Mouse (Mus musculus) spleen, postnatal 36 days (tissue): ENCODE results near the gene Fbxo22.
A peak's percentile ranks its signal among the peaks of the same experiment; 100 is the strongest.
"Not testable (repeated sequence)": the region's sequence is repeated elsewhere in the genome, so short reads cannot be mapped to it uniquely, and the experiment has no call there.

ENCODE experiments used
- DNase-seq, 2 experiments: peaks; one replicate each; pipeline ENCODE4 v3.0.0; 2022; ENCODE audit warnings: low spot score in 2 of 2, mixed read lengths in 1 of 2

Gene Fbxo22

DNA sequence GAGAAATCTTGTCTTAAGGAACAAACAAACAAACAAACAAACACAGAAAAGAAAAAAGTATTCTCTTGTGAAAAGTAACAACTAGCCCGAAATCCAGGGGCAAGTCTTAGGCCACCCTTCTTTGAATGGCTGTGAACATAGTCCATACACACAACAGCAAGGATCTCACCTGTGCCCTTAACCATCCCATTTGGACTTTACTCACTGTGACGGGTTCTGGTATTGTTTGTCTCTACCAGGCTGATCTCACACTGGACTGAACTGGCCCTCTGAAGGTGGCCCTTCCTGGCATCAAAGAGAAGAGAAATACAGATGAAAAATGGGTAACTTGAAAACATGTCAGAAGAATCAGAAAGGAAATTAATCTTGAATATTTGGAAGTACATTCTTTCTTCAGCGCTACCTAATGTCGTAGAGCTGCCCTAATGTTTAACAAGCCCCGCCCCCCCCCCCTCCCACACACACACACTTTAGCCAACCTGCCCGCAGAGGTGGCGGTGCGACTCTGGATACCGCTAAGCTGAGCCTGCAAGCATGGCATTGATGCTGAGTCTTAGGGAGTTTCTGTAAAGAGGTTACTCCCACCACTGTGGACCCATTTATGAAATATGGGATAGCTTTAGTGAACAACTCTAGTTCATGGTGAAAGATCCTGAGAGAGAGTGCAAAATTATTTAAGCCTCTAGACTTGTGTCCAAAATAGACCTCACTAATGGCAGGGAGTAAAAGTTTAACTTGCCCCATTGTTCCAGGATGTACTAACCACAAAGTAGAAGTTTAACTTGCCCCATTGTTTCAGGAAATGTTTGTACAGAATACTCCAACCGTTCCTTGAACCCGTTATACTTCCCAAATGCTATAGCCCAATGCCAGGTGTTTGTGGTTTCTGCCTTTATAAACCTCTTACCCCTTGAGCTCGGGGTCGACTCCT is 27.8 kb downstream of the Fbxo22 start:
- DNase-seq = no peak

DNA sequence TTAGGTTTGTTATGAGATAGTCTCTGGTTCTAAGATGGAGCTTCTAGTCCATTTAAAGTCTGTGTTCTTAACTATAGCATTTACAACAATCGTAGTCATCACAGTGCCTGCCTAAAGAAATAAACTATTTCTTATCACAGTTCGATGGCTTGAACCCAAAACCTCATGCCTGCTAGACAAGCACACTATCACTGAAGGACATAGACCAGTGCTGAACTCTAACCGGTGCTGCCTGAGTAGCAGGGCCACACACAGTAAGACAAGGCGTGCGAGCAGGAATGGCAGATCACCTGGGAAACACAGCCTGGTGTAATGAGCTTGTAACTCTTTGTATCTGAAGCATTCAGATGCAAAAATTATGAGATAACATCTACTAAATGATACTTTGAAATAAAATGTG is 32.1 kb downstream of the Fbxo22 start:
- DNase-seq = no peak

DNA sequence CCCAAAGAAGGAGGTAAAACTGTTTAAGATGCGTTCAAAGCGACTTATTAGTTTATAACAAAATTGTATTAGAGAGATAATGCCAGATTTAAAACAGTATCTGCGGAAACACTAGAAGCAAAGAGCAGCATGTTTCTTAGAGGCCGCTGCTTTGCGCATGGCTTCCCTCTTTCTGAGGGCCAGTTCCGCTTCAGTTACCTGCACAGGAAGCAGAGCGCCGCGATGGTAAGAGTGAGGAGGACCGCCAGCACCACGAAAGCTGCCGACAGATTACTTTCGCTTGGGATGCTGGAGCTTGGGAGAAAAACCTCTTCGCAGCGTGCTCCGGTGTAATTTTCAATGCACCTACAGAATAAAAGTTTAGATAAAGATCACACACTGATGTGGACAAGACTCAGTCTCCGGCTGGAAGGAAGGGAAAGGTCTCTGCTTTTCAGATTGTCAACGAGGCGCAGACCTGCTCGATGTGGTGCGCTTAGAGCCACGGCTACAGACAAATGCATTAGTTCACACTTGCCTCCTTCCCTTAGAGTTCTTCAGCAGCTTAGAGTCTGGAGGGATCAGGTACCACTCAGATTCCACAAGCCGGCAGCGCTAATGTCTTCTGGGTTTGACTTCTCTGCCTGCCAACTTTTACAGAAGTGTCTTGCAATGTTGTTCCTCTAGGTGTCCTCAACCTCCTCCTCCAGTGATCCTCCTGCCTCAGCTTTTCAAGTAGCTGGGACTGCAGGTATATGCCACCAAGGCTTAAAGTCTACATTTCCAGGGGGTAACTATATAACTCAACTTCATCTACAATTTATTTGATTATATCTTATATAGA is 33.3 kb downstream of the Fbxo22 start:
- DNase-seq = peak; percentile 47 to 50

DNA sequence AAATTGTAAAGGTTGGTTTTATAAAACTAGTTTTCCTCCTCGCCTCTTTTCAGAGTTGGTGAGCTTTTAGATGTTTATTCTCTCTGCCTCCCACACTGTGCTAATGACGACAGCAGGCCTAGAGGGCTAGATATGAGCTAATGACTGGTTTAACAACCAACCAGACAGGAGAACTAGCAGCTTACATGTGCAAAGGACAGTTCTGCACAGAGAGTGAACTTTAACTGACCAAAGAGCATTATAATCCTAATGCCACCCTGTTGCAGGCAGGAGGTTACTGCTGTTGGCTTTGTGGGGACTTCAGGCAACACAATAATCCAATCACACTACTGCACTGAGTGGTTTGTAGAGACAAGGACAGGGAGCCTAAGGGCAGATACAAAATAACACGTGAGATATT is 34.6 kb downstream of the Fbxo22 start:
- DNase-seq = no peak

DNA sequence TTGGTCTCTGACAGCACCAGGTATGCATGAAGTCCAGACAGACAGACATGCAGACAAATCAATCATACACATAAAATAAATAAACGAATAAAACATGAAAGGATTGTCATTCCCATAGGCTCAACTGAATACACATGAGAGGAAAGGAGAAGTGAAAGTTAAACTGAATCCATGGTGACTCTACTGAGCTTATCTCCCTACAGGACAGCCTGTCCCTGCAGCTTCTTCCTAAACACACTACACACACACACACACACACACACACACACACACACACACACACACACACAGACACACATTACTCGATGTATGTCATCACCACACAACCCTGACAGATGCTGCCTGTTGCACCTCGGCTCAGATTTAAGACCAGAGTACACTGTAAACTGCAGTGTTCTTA is 35.4 kb downstream of the Fbxo22 start:
- no peak for DNase-seq

DNA sequence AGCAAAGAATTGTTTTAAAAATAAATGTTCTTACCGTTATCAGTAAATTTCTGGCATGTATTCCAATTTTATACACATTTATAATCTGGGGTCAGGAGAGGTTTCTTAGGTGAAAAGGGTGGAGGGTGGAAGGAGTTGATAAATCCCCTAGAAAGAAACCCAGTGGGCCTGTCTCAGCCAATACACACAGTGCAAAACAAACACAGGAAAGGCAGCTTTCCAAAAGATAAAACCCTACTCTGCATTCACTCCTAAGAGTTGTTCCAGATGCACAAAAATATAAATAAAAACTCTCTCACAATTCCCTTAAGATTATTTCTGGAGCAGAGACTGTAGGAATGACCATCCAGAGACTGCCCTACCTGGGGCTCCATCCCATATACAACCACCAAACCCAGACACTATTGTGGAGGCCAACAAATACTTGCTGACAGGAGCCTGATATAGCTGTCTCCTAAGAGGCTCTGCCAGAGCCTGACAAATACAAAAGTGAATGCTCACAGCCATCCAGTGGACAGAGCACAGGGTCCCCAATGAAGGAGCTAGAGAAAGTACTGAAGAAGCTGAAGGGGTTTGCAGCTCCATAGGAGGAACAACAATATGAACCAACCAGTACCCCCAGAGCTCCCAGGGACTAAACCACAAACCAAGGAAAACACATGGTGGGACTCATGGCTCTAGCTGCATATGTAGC is 36.5 kb downstream of the Fbxo22 start:
- DNase-seq = not testable (repeated sequence)

DNA sequence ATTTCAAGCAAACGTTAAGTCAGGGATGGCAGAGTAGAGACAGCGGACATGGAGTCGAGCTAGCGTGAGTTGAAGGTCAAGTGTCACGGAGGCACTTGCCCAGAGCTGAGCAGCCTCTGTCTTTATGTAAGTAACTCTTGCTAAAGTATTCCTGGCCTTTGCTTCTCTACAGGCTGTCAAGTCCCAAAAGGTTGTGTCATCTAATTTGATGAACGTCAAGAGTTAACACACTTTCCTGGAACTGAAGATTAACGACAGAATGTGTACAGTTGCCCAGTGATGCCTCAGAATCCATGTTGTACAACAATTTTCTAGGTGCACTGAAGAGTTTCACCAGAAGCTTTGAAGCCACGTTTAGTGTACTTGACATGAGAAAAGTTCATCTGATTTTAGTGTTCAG is 37.7 kb downstream of the Fbxo22 start:
- no peak for DNase-seq

DNA sequence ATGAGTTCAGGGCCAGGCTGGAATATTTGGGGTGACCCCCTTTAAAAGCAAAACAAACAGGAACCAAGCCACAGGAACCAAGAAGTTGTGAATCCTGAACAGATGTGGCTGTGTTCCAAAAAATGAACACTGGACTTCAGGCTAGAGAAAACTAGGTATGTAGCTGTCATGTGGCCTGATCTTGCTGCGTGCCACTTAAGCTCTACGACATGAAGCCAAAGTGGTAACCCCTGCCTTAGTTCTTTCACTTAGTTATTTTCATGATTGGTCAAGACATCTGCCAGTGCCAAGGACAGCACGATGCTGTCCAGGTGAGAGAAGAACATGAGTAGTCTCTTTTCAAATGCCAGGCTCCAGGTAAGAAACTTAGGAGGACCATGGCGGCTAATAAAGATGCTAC is 38.2 kb downstream of the Fbxo22 start:
- DNase-seq = no peak

DNA sequence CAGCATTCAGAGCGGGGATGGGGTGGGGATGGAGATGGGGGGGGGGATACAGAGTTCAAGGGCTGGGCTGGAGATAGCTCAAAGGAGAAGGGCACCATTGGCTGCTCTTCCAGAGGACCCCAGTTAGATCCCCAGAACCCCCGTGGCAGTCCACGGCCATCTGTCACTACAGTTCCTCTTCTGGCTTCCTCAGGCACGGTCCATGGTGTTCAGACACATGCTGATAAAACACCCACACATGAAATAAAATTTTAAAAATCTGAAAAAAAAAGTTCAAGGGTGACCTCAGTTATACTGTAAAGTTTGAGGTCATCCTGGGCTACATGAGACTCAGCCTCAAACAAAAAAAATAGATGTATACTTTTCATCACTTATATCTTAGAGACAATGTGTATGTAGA is 39.7 kb downstream of the Fbxo22 start:
- no peak for DNase-seq

DNA sequence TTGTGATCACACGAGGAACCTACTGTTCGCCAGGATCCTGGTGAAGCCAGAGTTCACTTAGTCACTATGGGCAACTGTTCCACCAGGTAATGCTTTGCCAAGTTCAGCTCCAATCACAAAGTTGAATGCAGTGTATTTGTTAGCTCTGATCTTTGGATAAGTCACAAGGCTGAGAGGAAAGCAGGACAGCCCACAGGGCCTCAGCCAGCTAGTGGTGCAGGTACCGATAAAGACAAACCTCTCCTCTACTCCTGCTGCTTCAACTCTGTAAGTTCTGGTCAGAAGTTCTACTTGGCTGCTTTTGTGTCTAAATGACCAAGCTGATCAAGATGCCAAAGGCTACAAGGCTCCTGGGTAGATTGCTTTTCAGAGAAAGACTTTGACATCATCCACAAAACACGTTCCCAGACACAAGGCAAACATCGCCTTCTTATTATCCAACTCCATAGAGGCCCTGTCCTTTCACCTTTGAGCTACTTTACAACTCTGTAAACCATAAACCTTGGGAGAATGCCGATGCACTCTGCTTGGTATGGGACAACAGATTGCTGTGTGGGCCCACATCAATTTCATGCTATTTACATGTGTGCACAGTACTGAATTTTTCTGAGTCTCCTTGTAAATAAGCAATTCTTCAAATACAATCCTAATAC is 42.0 kb downstream of the Fbxo22 start:
- no peak for DNase-seq

DNA sequence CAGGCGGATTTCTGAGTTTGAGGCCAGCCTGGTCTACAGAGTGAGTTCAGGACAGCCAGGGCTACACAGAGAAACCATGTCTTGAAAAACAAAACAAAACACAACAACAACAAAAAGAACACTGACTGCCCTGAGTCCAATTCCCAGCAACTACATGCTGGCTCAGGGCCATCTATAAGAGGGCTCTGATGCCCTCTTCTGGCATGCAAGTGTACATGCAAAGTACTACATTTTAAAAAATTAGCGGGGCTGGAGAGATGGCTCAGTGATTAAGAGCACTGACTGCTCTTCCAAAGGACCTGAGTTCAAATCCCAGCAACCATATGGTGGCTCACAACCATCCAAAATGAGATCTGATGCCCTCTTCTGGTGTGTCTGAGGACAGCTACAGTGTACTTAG is 43.4 kb downstream of the Fbxo22 start:
- not testable (repeated sequence) for DNase-seq

DNA sequence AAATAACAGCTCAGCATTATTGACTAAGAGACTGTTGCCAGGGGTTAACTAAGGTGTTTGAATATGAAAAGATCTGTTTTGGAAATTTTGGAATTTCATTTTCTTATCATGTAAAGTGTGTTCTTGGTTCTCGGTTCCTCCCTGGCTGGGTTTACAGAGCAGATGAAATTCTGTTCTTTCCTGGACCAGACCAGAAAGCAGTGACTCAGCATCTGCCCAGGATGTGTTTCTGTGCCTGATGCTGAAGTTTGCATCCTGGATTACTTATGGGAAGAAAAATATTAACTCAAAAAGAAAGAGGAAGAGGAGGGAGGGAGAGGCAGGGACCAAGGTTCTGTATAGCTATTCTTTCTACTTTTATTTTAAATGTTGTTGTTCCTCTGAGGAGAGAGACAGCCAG is 45.1 kb downstream of the Fbxo22 start:
- DNase-seq = no peak

DNA sequence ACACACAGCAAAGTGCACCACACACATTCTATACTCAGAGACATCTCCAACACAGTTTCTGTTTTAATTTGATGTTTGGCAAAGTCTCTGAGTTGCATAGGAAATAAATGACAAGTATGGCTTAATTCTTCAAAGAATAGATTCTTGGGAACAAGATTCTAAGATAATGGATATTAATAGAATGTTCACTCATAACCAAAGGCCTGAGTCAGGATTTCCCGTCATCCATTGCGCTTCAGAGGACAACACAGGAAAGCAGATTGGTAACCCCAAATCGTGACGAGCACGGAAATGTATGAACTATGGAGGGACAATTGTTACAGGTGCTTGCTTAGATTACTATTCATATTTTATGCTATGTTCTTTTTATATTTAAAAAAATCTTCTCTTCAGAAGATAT is 46.3 kb downstream of the Fbxo22 start:
- no peak for DNase-seq

DNA sequence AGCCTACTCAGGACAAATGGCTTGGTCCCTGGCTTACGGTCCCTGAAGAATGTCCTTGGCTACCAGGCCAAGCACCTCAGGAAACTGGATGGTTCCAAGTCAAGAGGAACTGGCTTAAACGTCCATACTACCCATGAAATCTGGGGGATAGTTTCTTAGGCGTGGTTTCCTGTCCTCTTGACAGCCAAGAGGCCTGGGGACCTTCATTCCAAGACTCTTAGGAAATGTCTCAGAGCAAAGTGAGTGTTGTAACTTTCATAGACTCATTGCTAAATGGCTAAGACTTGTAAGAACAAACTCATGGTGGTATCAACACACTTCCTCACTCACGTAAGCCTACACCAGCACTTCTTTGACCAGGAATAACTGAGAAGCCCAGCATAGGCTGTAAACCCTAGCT is 46.9 kb downstream of the Fbxo22 start:
- no peak for DNase-seq

DNA sequence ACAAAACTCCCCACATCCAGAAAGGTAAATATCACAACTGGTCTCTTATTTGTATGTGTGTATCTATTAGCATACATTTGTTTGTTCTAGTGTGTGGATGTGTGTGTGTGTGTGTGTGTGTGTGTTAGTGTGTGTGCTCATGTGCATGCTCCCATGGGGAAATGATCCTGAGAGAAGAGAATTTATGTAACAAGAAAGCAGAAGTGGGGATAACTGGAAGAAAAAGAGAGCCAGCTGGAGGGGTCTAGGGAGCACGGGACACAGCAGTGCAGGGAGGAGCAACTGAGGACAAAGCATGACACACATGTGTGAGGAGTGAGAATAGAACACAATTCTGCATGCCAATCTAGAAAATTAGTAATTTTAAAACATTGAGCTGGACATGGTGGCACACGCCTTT is 48.4 kb downstream of the Fbxo22 start:
- no peak for DNase-seq

DNA sequence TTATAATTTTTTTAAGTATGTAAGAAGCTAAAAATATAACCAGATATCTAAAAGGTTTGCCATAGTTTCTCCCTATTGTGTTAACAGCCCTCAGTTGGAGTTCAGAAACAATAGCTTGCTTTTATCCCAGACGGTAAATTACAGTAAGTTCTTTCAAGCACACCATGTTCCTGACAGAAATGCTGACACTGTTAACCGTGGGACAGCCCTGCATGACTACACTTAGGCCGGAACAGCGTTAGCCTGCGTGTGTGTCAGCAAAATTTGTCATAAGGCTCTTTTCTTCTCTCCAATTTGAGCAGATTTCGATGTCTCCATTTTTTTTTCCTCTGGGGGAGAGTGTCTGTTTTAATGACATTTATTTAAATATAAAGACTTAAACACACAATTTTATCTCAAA is 51.0 kb downstream of the Fbxo22 start:
- no peak for DNase-seq

DNA sequence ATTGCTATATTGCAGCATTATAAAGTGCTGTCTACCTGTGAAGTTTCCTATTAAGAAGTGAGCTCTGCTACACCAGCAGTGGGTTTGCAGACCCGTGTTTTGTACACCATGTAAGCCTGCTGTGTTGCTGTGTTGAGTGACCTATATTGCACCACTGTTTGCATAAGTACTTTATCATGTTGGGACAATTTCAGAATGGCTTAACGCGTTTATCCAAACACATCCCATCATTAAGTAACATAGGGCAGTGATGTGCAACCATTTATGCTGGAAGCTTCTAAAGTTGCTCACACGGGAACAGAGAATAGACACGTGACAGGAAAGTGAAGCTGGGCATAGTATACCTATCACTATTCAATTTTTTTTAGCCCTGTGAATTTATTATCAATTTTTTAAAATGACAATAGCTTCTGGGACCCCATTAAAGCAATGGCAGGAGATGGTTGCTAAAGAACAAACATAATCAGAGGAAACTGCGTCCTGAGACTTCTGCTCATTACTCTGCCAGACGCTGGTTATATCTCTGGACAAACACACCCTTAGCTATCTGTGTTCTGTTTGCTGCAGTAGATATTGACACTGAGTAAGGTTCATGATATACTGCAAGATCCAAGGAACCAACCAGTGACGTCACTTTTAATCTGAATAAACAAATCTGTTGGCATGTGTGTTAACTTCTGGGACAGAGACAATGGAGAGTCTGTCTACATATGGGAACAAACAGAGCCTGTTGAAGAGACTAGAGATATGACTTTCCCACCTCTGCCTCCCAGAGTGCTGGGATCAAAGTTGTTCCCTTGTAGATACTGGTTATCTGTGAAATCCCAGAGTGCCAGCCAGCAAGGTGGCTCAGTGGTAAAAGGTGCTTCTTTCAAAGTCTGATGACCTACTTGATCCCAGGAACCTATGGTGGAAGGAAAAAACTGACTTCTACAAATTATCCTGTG is 55.9 kb downstream of the Fbxo22 start:
- no peak for DNase-seq

DNA sequence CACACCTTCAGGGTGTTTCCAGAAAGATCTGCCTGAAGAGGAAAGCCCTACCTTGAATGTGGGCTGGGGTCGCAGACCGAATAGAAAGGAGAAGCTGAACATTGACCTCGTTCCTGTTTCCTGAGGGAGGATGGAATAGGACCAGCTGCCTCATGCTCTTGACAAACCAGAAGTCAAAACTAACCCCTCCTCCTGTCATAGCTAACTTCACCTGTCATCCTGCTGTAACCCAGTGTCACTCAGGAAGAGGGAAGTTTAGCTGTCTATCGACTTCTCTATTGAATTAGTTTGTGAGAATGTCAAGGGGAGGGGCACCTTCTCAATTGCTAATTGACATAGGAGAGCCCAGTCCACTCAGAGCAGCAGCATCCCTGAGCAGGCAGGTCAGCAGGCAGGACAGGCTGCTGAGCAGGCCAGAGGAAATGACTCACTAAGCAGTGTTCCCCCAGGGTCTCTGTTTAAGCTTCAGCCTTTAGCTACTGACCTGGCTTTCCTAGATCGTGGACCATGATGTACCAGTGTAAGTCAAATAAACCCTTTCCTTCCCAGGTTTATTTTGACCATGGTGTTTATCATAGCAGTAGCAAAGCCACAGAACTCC is 63.3 kb downstream of the Fbxo22 start:
- no peak for DNase-seq

DNA sequence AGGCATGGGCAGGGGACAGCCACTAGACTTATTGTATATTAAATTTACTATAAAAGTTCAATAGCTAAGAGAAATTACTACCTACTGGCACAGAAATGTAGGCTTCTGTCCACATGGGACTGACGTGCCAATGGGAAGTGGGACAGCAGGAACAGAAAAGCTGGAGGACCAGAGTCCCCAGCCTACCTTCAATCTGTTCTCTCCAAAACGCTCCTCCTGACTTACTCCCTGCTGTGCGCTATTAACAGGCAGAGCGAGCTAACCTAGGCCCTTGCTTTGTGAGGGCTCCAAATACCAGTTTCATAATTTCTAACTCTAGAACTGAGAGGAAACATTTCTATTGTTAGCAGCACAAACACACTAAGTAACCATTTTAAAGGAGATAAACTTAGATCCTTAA is 65.2 kb downstream of the Fbxo22 start:
- no peak for DNase-seq
